Mouse (Mus musculus) olfactory bulb, adult 2 months (tissue): ENCODE measurements around the gene Abhd15.

Source experiments
- CTCF ChIP-seq: fragments of 200-500 bp; IDR thresholded peaks from 2 replicates; pipeline ENCODE4 v1.5.1; 2012; ENCODE audit warnings: low read depth, mild to moderate bottlenecking, low read length, moderate library complexity; ENCODE audit not compliant: insufficient read depth
- POLR2A ChIP-seq: fragments of 200-500 bp; IDR thresholded peaks from 2 replicates; pipeline ENCODE4 v1.6.1; 2012; ENCODE audit warnings: mild to moderate bottlenecking, low read depth, low read length, moderate library complexity; ENCODE audit not compliant: insufficient read depth

- TF ChIP-seq CTCF (no peak), POLR2A (no peak)
Measured at GRCm38 (mm10) chr11:77519043-77519442, 4.1 kb downstream of the Abhd15 start, which contains the start of gene Gm10392.
